Mouse (Mus musculus) liver, embryonic 16.5 days (tissue): ENCODE measurements at regions not wholly inside any gene's neighbourhood (a gene's known extent, or its start where the extent isn't known, plus 50 kb on each side); places are given as distances from the start of the nearest gene placed in this dataset.

Experiments
- ATAC-seq: fragments of 200-750 bp; cut with Nextera tagmentation; 2 replicates; pipeline ENCODE4 v1.8.0; 2017; ENCODE audit warnings: low read depth, mild to moderate bottlenecking, moderate number of reproducible peaks, moderate library complexity
- H3K27ac ChIP-seq: fragments of 300-500 bp; sonication (generic); 2 replicates; pipeline ENCODE4 v1.5.1; 2014; ENCODE audit warnings: mild to moderate bottlenecking, low read length
- H3K27me3 ChIP-seq: fragments of 300-500 bp; sonication (generic); 2 replicates; pipeline ENCODE4 v1.6.1; 2014; ENCODE audit warnings: low read depth, low read length, mixed read lengths; ENCODE audit not compliant: control insufficient read depth, insufficient read depth
- H3K36me3 ChIP-seq: fragments of 300-500 bp; sonication (generic); 2 replicates; pipeline ENCODE4 v1.6.1; 2014; ENCODE audit warnings: mild to moderate bottlenecking; ENCODE audit not compliant: control insufficient read depth, insufficient read depth
- H3K4me1 ChIP-seq: fragments of 300-500 bp; sonication (generic); 2 replicates; pipeline ENCODE4 v1.6.1; 2014; ENCODE audit warnings: low read depth, low read length, mixed read lengths; ENCODE audit not compliant: control insufficient read depth
- H3K4me2 ChIP-seq: fragments of 300-500 bp; sonication (generic); 2 replicates; pipeline ENCODE4 v1.6.1; 2014; ENCODE audit warnings: low read depth, low read length, mixed read lengths
- H3K4me3 ChIP-seq: fragments of 300-500 bp; sonication (generic); 2 replicates; pipeline ENCODE4 v1.5.1; 2014; ENCODE audit warnings: low read depth, mild to moderate bottlenecking, low read length
- H3K9ac ChIP-seq: fragments of 300-500 bp; sonication (generic); 2 replicates; pipeline ENCODE4 v1.6.1; 2014; ENCODE audit warnings: low read depth, low read length
- H3K9me3 ChIP-seq: fragments of 300-500 bp; sonication (generic); replicated peaks from 2 replicates; pipeline ENCODE4 v1.6.1; 2016; ENCODE audit warnings: low read length; ENCODE audit not compliant: control insufficient read depth
- WGBS: fragments of 180-500 bp; shearing (Covaris S2); extraction: QIAGEN DNeasy Blood & Tissue Kit; methylation state at CpG from one replicate; pipeline ENCODE4 v1.1.7; 2014; ENCODE audit not compliant: insufficient replicate concordance; 5-methylcytosine and 5-hydroxymethylcytosine counted together

DNA sequence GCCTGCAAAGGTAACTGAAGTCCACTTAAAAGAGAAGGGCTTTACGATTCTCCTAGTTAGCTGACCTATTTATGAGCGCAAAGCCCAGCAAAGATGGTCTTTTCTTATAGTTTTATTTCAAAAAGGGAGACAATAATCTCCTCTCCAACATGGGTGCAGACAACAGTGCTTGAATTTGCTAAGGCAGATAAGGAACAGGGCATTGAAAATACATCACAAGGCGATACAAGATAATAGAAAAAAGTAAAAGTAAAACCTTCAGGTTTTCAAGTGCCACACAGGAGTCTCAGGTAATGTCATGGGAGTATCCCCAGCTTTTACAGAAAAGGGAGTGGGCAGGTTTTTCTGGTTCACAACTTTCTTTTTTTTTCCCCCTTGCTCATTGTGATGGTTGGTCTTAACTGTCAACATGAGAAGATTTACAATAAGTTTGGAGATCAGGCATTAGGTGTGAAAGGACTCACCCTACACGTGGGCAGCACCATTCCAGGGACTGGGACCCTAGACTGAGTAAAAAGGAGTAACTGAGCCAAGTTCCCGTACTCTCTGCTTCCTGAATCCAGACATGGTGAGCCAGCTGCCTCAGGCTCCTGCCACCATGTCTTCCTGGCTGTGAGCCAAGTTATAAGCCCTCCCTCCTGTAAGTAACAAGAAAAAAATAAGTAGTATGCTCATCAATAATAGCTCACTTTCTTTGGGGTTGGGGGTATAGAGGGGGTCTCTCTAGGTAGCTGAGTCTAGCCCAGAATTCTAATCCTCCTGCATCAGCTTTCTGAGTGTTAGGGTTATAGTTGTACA, 78.1 kb upstream of the Serbp1 start:
- Histone ChIP-seq H3K4me2 (peak overlapping the region; percentile 59), H3K9ac (peak overlapping the region; percentile 34), H3K4me3 (no peak overlapping the region), H3K27me3 (no peaks in the 10 kb centered on the region), H3K9me3 (no peaks in the 10 kb centered on the region), H3K36me3 (no peaks in the 10 kb centered on the region), H3K4me1 (peaks cover 55% of the 10 kb centered on the region), H3K27ac (peak overlapping the region; percentile 100)
- no peak for ATAC-seq
- 44% methylated on average over 5 of the region's 5 CpGs for WGBS

GRCm38 (mm10) chr6:67159224-67159623, 78.8 kb upstream of the Serbp1 start:
- Histone ChIP-seq H3K4me1 (peaks cover 49% of the 10 kb centered on the region), H3K9ac (peak overlapping the region; percentile 3), H3K4me3 (no peak overlapping the region), H3K9me3 (no peaks in the 10 kb centered on the region), H3K27ac (peak overlapping the region; percentile 100), H3K36me3 (no peaks in the 10 kb centered on the region), H3K27me3 (no peaks in the 10 kb centered on the region), H3K4me2 (peak overlapping the region; percentile 26; the same call in 1 of the 2 replicates)
- no peak for ATAC-seq
- 5% methylated on average over 2 of the region's 2 CpGs for WGBS

GRCm38 (mm10) chr6:67158765-67159164, 79.2 kb upstream of the Serbp1 start:
- Histone ChIP-seq H3K4me3 (no peak overlapping the region), H3K4me1 (peaks cover 44% of the 10 kb centered on the region), H3K36me3 (no peaks in the 10 kb centered on the region), H3K9ac (peak overlapping the region; percentile 29), H3K4me2 (peak overlapping the region; percentile 26; the same call in 1 of the 2 replicates), H3K27ac (peak overlapping the region; percentile 21; the same call in 1 of the 2 replicates), H3K27me3 (no peaks in the 10 kb centered on the region), H3K9me3 (no peaks in the 10 kb centered on the region)
- ATAC-seq, result peak; percentile 17
- under 1% methylated on average over 10 of the region's 10 CpGs for WGBS

DNA sequence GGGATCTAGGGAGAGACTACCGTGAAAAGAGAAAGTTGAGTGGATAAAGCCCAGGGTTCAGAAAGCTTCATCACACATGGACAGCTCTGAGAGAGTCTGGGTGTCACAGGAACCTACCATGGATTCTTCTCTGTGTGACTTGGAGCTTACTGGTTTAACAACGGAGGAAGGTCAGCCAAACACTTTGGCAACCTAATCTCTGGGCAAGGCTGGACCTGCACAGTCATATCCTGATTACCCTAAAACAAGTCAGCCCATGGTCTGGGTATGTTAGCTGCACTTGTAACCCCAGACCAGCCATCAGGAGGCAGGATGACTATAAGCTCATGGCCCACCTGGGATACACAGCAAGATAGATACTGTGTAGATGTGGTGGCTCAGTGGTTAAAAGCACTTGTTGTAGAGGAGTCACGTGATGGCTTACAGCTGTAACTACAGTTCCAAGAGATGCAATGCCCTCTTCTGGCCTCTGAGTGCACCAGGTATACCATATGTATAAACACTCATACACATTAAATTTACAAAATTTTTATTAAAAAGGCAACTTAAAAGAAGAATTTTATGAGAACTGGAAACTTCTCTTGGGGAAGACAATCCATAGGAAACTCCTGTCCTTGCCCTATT, 85.0 kb upstream of the Serbp1 start:
- ATAC-seq, result no peak
- Histone ChIP-seq H3K4me3 (no peak overlapping the region), H3K9ac (no peak overlapping the region), H3K27me3 (no peaks in the 10 kb centered on the region), H3K27ac (no peak overlapping the region), H3K4me2 (no peak overlapping the region), H3K9me3 (no peaks in the 10 kb centered on the region), H3K36me3 (no peaks in the 10 kb centered on the region), H3K4me1 (peaks cover 10% of the 10 kb centered on the region)
- WGBS, result 59% methylated on average over 3 of the region's 3 CpGs

DNA sequence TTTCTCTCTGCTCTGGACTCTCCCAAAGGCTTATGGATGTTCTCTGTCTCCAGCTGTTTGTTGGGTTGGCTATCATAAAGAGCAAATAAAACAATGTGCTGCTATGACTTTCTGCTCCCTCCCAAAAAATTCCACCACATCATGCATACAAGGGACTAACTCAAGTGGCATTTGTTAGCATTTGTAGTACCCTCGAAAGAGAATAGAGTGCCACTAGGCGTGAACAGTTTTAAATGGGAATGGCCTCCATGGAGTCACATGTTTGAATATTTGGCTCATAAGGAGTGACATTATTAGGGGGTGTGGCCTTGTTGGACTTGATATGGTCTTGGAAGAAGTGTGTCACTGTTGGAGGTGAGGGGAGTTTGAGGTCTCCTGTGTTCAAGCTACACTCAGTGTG, 86.5 kb upstream of the Serbp1 start:
- Histone ChIP-seq H3K9me3 (no peaks in the 10 kb centered on the region), H3K4me3 (no peak overlapping the region), H3K27me3 (no peaks in the 10 kb centered on the region), H3K4me2 (no peak overlapping the region), H3K36me3 (no peaks in the 10 kb centered on the region), H3K9ac (no peak overlapping the region), H3K27ac (no peak overlapping the region), H3K4me1 (peaks cover 13% of the 10 kb centered on the region)
- WGBS, result 75% methylated on average over 2 of the region's 2 CpGs
- no peak for ATAC-seq

DNA sequence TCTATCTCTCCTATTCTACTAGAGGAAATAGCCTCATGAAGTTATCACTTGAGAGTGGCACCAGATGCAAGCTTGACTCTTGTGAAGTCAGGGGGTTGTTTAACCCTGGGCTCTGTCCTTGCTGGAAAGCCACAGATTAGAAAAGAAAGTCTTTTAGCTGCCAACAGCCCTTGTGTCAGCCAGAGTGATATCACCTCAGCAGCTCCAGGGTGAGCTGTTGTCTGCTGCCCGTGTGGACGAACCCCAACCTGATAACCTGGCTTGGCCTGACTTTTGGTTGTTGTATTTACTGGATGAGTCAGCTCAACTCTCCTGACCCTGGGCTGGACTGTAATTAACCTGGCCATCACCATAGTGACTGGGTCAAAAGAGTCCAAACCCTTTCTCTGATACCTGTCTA, 88.6 kb upstream of the Serbp1 start:
- peak; percentile 80 for ATAC-seq
- Histone ChIP-seq H3K4me2 (no peak overlapping the region), H3K4me3 (no peak overlapping the region), H3K4me1 (peaks cover 19% of the 10 kb centered on the region), H3K36me3 (no peaks in the 10 kb centered on the region), H3K27ac (0 out of 2 replicates have a peak overlapping the region, but pooled peaks have one; percentile 24), H3K27me3 (no peaks in the 10 kb centered on the region), H3K9ac (no peak overlapping the region), H3K9me3 (no peaks in the 10 kb centered on the region)
- 2% methylated on average over 2 of the region's 2 CpGs for whole genome bisulfite sequencing

- Histone ChIP-seq H3K4me1 (peaks cover 22% of the 10 kb centered on the region), H3K9me3 (no peaks in the 10 kb centered on the region), H3K9ac (no peak overlapping the region), H3K4me2 (no peak overlapping the region), H3K4me3 (no peak overlapping the region), H3K27me3 (no peaks in the 10 kb centered on the region), H3K36me3 (no peaks in the 10 kb centered on the region), H3K27ac (0 out of 2 replicates have a peak overlapping the region, but pooled peaks have one; percentile 46)
- 26% methylated on average over 4 of the region's 4 CpGs for WGBS
- no peak for ATAC-seq
These were observed 91.3 kb upstream of the Serbp1 start for GRCm38 (mm10) chr6:67146708-67147107.

- ATAC-seq, result peak; percentile 39; the same call in 1 of the 2 replicates
- Histone ChIP-seq H3K9ac (no peak overlapping the region), H3K9me3 (no peaks in the 10 kb centered on the region), H3K4me1 (peaks cover 22% of the 10 kb centered on the region), H3K27me3 (no peaks in the 10 kb centered on the region), H3K4me3 (no peak overlapping the region), H3K4me2 (no peak overlapping the region), H3K27ac (no peak overlapping the region), H3K36me3 (no peaks in the 10 kb centered on the region)
- WGBS, result 41% methylated on average over 5 of the region's 5 CpGs
These were observed 92.0 kb upstream of the Serbp1 start for GRCm38 (mm10) chr6:67145969-67146368.
